In genomic region chr2:26930390-26930789, GRCm38 (mm10) we compare ENCODE assay signal across 8 mouse cellular contexts. TPM values are rescaled to one million over a fixed set of nuclear protein-coding genes. Genes with fewer than 3 reads are reported as not detected.
DNase-seq lines count a peak whose midpoint lies in the region; ATAC-seq and TF ChIP-seq lines count a peak whose summit lies in the region.

No protein-coding gene starts in this region.

- no peak overlapping the region for H3K27ac ChIP-seq in hindbrain, embryonic 11.5 days (ENCODE audit: low read depth, low read length)
- H3K27ac ChIP-seq in hindbrain, embryonic 12.5 days, result no peak overlapping the region
- H3K27ac ChIP-seq in midbrain, postnatal 0 days (ENCODE audit: low read depth, low read length), result no peak overlapping the region
- H3K27ac ChIP-seq in thymus, adult 2 months (ENCODE audit: control insufficient read depth, insufficient read depth, low read length), result no peak overlapping the region

- H3K36me3 ChIP-seq in hindbrain, embryonic 11.5 days (ENCODE audit: control insufficient read depth, insufficient read depth, low read length), result 0 out of 2 replicates have a peak, but pooled peaks cover 2% of the 10 kb centered on the region
- peaks cover 51% of the 10 kb centered on the region for H3K36me3 ChIP-seq in hindbrain, embryonic 12.5 days
- H3K36me3 ChIP-seq in midbrain, postnatal 0 days (ENCODE audit: insufficient read depth, low read length), result peaks cover 22% of the 10 kb centered on the region
- H3K36me3 ChIP-seq in thymus, adult 2 months (ENCODE audit: control insufficient read depth, insufficient read depth, low read length), result peaks cover 17% of the 10 kb centered on the region

- no peaks in the 10 kb centered on the region for H3K4me1 ChIP-seq in hindbrain, embryonic 11.5 days (replicated peaks; ENCODE audit: control insufficient read depth, insufficient read depth, low read length)
- H3K4me1 ChIP-seq in hindbrain, embryonic 12.5 days, result peaks cover 21% of the 10 kb centered on the region
- H3K4me1 ChIP-seq in midbrain, postnatal 0 days (ENCODE audit: insufficient read depth, low read length), result peaks cover 7% of the 10 kb centered on the region; the same call in 1 of the 2 replicates
- peaks cover 29% of the 10 kb centered on the region for H3K4me1 ChIP-seq in thymus, adult 2 months (replicated peaks; ENCODE audit: control insufficient read depth, insufficient read depth, low read length)

- no peaks in the 10 kb centered on the region for H3K9me3 ChIP-seq in hindbrain, embryonic 11.5 days (ENCODE audit: control insufficient read depth, low read length)
- H3K9me3 ChIP-seq in hindbrain, embryonic 12.5 days (replicated peaks), result no peaks in the 10 kb centered on the region
- no peaks in the 10 kb centered on the region for H3K9me3 ChIP-seq in midbrain, postnatal 0 days (ENCODE audit: low read length)

- no peak overlapping the region for H3K9ac ChIP-seq in hindbrain, embryonic 11.5 days (ENCODE audit: low read depth, low read length)
- no peak overlapping the region for H3K9ac ChIP-seq in hindbrain, embryonic 12.5 days
- no peak overlapping the region for H3K9ac ChIP-seq in midbrain, postnatal 0 days (replicated peaks; ENCODE audit: low read length, poor library complexity, severe bottlenecking)

- intact Hi-C loops in left cerebral cortex, postnatal 25 days (cut with DNase I), result loop anchor here (2.0 to 5.0 kb wide), 3 partner anchors 82 to 306 kb away; no protein-coding TSS in a partner anchor

- 41% methylated on average over 1 of the region's 1 CpGs for WGBS in hindbrain, embryonic 11.5 days
- WGBS in hindbrain, embryonic 12.5 days, result 34% methylated on average over 1 of the region's 1 CpGs
- 43% methylated on average over 1 of the region's 1 CpGs for WGBS in midbrain, postnatal 0 days
- 17% methylated on average over 1 of the region's 1 CpGs for whole genome bisulfite sequencing in thymus, adult 2 months

- no peak overlapping the region for H3K4me2 ChIP-seq in hindbrain, embryonic 11.5 days (replicated peaks; ENCODE audit: low read depth, low read length)
- no peak overlapping the region for H3K4me2 ChIP-seq in hindbrain, embryonic 12.5 days (replicated peaks)
- H3K4me2 ChIP-seq in midbrain, postnatal 0 days (ENCODE audit: low read depth, low read length, poor library complexity, severe bottlenecking), result no peak overlapping the region

- ATAC-seq in hindbrain, embryonic 11.5 days (ENCODE audit: low FRiP score), result no peak
- no peak for ATAC-seq in hindbrain, embryonic 12.5 days (ENCODE audit: low FRiP score)
- no peak for ATAC-seq in midbrain, postnatal 0 days (ENCODE audit: low FRiP score)

- TF ChIP-seq POLR2A in thymus, adult 2 months (IDR thresholded peaks at IDR 0.05; ENCODE audit: control insufficient read depth, extremely low read depth, insufficient read depth, low read length, poor library complexity), result no peak

- H3K27me3 ChIP-seq in hindbrain, embryonic 11.5 days (ENCODE audit: control insufficient read depth, insufficient read depth, low read length), result no peaks in the 10 kb centered on the region
- no peaks in the 10 kb centered on the region for H3K27me3 ChIP-seq in hindbrain, embryonic 12.5 days
- no peaks in the 10 kb centered on the region for H3K27me3 ChIP-seq in midbrain, postnatal 0 days (ENCODE audit: insufficient read depth, low read length)
- H3K27me3 ChIP-seq in thymus, adult 2 months (ENCODE audit: control insufficient read depth, insufficient read depth, low read length), result no peaks in the 10 kb centered on the region

- H3K4me3 ChIP-seq in hindbrain, embryonic 11.5 days (ENCODE audit: low read depth, low read length), result no peak overlapping the region
- no peak overlapping the region for H3K4me3 ChIP-seq in hindbrain, embryonic 12.5 days
- H3K4me3 ChIP-seq in midbrain, postnatal 0 days (ENCODE audit: low read depth, low read length), result no peak overlapping the region
- no peak overlapping the region for H3K4me3 ChIP-seq in thymus, adult 2 months (ENCODE audit: control insufficient read depth, insufficient read depth, low read length)

- DNase-seq in hindbrain, embryonic 11.5 days (ENCODE audit: low spot score), result peak; percentile 66
- peak; percentile 70 for DNase-seq in MN1 (ENCODE audit: low spot score)
- DNase-seq in cerebellum, postnatal 10 days, result peak; percentile 82 to 89
- DNase-seq in heart, postnatal 4 days, result peak; percentile 77
- DNase-seq in left cerebral cortex, postnatal 25 days (ENCODE audit: low spot score in 2 of 2), result peak; percentile 59 to 85
- peak; percentile 58 for DNase-seq in midbrain, postnatal 0 days (ENCODE audit: low spot score)
- peak; percentile 79 for DNase-seq in thymus, adult 2 months

- TF ChIP-seq CTCF in midbrain, postnatal 0 days (IDR thresholded peaks at IDR 0.05), result peak; percentile 74
- no peak for TF ChIP-seq CTCF in thymus, adult 2 months (IDR thresholded peaks at IDR 0.05; ENCODE audit: borderline replicate concordance, control insufficient read depth, extremely low read depth, insufficient read depth, low read length, poor library complexity)

RNA-seq across cellular contexts. Expression of gene Surf4, which starts 3.3 kb away (rescaled TPM):
- 140 and 143 TPM in 2 replicates for polyA plus RNA-seq in hindbrain, embryonic 11.5 days (2014; fragmentation: Nextera tagmentation; extraction: Ambion mirVana)
- 154 and 156 TPM in 2 replicates for polyA plus RNA-seq in hindbrain, embryonic 12.5 days (2016; fragmentation: Nextera tagmentation; extraction: Ambion mirVana)
- total RNA-seq in heart, postnatal 4 days (2021), result 100 to 1,000 TPM; 110 to 117 TPM
- total RNA-seq in left cerebral cortex, postnatal 25 days (2021), result 10 to 100 TPM; 51.1 to 56.4 TPM
- 108 and 120 TPM in 2 replicates for total RNA-seq in midbrain, postnatal 0 days (2014; rRNA removed)
- 101 and 102 TPM in 2 replicates for polyA plus RNA-seq in midbrain, postnatal 0 days (2015; fragmentation: Nextera tagmentation; extraction: Ambion mirVana)
- polyA plus RNA-seq in thymus, adult 2 months (2012; rRNA removed), result 410 and 472 TPM in 2 replicates

RNA-seq across cellular contexts. Expression of gene Stkld1, which starts 3.5 kb away (rescaled TPM):
- not detected in 2 replicates for polyA plus RNA-seq in hindbrain, embryonic 11.5 days (2014; fragmentation: Nextera tagmentation; extraction: Ambion mirVana)
- polyA plus RNA-seq in hindbrain, embryonic 12.5 days (2016; fragmentation: Nextera tagmentation; extraction: Ambion mirVana), result 0.17 and 0.22 TPM in 2 replicates
- not detected for total RNA-seq in heart, postnatal 4 days (2021)
- total RNA-seq in left cerebral cortex, postnatal 25 days (2021), result under 1 TPM; 0.43 to 0.73 TPM
- 0.33 TPM in 1 of 2 replicates, not detected in the other for total RNA-seq in midbrain, postnatal 0 days (2014; rRNA removed)
- polyA plus RNA-seq in midbrain, postnatal 0 days (2015; fragmentation: Nextera tagmentation; extraction: Ambion mirVana), result 0.11 and 0.17 TPM in 2 replicates
- polyA plus RNA-seq in thymus, adult 2 months (2012; rRNA removed), result 0.75 and 0.96 TPM in 2 replicates

RNA-seq across cellular contexts. Expression of gene Surf1, which starts 14.1 kb away (rescaled TPM):
- 52.9 and 53.9 TPM in 2 replicates for polyA plus RNA-seq in hindbrain, embryonic 11.5 days (2014; fragmentation: Nextera tagmentation; extraction: Ambion mirVana)
- polyA plus RNA-seq in hindbrain, embryonic 12.5 days (2016; fragmentation: Nextera tagmentation; extraction: Ambion mirVana), result 55.0 and 58.6 TPM in 2 replicates
- total RNA-seq in heart, postnatal 4 days (2021), result 10 to 100 TPM; 40.7 to 41.9 TPM
- 10 to 100 TPM; 89.6 to 98.4 TPM for total RNA-seq in left cerebral cortex, postnatal 25 days (2021)
- total RNA-seq in midbrain, postnatal 0 days (2014; rRNA removed), result 59.7 and 78.8 TPM in 2 replicates
- polyA plus RNA-seq in midbrain, postnatal 0 days (2015; fragmentation: Nextera tagmentation; extraction: Ambion mirVana), result 112 and 122 TPM in 2 replicates
- polyA plus RNA-seq in thymus, adult 2 months (2012; rRNA removed), result 72.7 and 78.5 TPM in 2 replicates

RNA-seq across cellular contexts. Expression of gene Surf2, which starts 14.2 kb away (rescaled TPM):
- 44.6 and 50.7 TPM in 2 replicates for polyA plus RNA-seq in hindbrain, embryonic 11.5 days (2014; fragmentation: Nextera tagmentation; extraction: Ambion mirVana)
- 50.1 and 50.4 TPM in 2 replicates for polyA plus RNA-seq in hindbrain, embryonic 12.5 days (2016; fragmentation: Nextera tagmentation; extraction: Ambion mirVana)
- total RNA-seq in heart, postnatal 4 days (2021), result 10 to 100 TPM; 16.4 to 17.4 TPM
- 10 to 100 TPM; 33.4 to 37.1 TPM for total RNA-seq in left cerebral cortex, postnatal 25 days (2021)
- 27.5 and 30.0 TPM in 2 replicates for total RNA-seq in midbrain, postnatal 0 days (2014; rRNA removed)
- polyA plus RNA-seq in midbrain, postnatal 0 days (2015; fragmentation: Nextera tagmentation; extraction: Ambion mirVana), result 55.2 and 55.5 TPM in 2 replicates
- polyA plus RNA-seq in thymus, adult 2 months (2012; rRNA removed), result 33.8 and 36.4 TPM in 2 replicates

RNA-seq across cellular contexts. Expression of gene Rpl7a, which starts 19.8 kb away (rescaled TPM):
- polyA plus RNA-seq in hindbrain, embryonic 11.5 days (2014; fragmentation: Nextera tagmentation; extraction: Ambion mirVana), result 627 and 628 TPM in 2 replicates
- polyA plus RNA-seq in hindbrain, embryonic 12.5 days (2016; fragmentation: Nextera tagmentation; extraction: Ambion mirVana), result 461 and 470 TPM in 2 replicates
- 100 to 1,000 TPM; 414 to 433 TPM for total RNA-seq in heart, postnatal 4 days (2021)
- 100 to 1,000 TPM; 229 to 238 TPM for total RNA-seq in left cerebral cortex, postnatal 25 days (2021)
- total RNA-seq in midbrain, postnatal 0 days (2014; rRNA removed), result 910 and 1,034 TPM in 2 replicates
- polyA plus RNA-seq in midbrain, postnatal 0 days (2015; fragmentation: Nextera tagmentation; extraction: Ambion mirVana), result 411 and 433 TPM in 2 replicates
- polyA plus RNA-seq in thymus, adult 2 months (2012; rRNA removed), result 799 and 817 TPM in 2 replicates
